Mouse (Mus musculus) bone marrow macrophage, adult 2 months (primary cell): Measurements from ENCODE around the gene Adora3.

ENCODE experiments used
- CTCF ChIP-seq: IDR thresholded peaks from 2 replicates; pipeline ENCODE4 v1.5.1; 2012; ENCODE audit warnings: low read depth, mild to moderate bottlenecking, low read length, moderate library complexity
- POLR2A ChIP-seq: IDR thresholded peaks from 2 replicates; pipeline ENCODE4 v1.6.1; 2012; ENCODE audit warnings: mild to moderate bottlenecking, low read depth, low read length, borderline replicate concordance

DNA sequence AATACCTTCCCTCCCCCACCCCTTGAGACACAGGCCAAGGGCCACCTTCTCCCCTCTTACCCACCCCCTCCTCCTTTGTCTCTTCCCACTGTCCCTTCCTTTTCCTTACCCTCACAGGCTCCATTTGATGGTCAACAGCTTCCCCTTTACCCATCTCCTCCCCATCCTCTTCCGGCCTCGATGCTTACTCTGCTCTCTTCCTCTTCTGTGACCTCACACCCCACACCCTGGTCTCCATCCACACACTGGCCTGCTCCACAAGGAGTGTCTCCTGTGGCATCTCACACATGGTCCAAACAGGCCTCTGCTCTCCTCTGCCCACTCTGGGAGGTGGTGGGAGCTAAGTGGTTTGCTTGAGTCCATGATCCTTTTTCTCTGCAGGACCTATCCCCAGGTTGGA lies 7.3 kb downstream of the Adora3 start:
- TF ChIP-seq POLR2A (no peak), CTCF (no peak)
